Mouse (Mus musculus) myocyte (in vitro differentiated cells): ENCODE results near the gene Zbtb20.

Source experiments
- CEBPB ChIP-seq: IDR thresholded peaks from 2 replicates; pipeline ENCODE4 v1.6.1; 2011; ENCODE audit warnings: mild to moderate bottlenecking, moderate library complexity; ENCODE audit not compliant: poor library complexity, insufficient read depth, severe bottlenecking
- E2F4 ChIP-seq: IDR thresholded peaks from one replicate; pipeline ENCODE4 v1.6.1; 2011; ENCODE audit warnings: mild to moderate bottlenecking, control low read depth, moderate library complexity; ENCODE audit not compliant: insufficient read depth
- MAX ChIP-seq: IDR thresholded peaks from one replicate; pipeline ENCODE4 v1.6.1; 2011; ENCODE audit warnings: low read depth, mild to moderate bottlenecking, control low read depth
- MYOD1 ChIP-seq, 3 experiments: IDR thresholded peaks; one replicate each; pipeline ENCODE4 v1.6.1; 2011; ENCODE audit warnings: control low read depth in 2 of 3, low read depth in 2 of 3, mild to moderate bottlenecking in 2 of 3, moderate library complexity in 1 of 3; ENCODE audit not compliant: insufficient read length in 2 of 3, control insufficient read depth in 1 of 3
- MYOG ChIP-seq, 3 experiments: IDR thresholded peaks; one replicate each; pipeline ENCODE4 v1.6.1; 2011; ENCODE audit warnings: control low read depth in 2 of 3, low read depth in 2 of 3, mild to moderate bottlenecking in 2 of 3; ENCODE audit not compliant: insufficient read length in 2 of 3, control insufficient read depth in 1 of 3, insufficient read depth in 1 of 3
- POLR2A ChIP-seq: IDR thresholded peaks from one replicate; pipeline ENCODE4 v1.6.1; 2011; ENCODE audit warnings: low read depth, mild to moderate bottlenecking, control low read depth, moderate library complexity; ENCODE audit not compliant: insufficient read length
- POLR2AphosphoS2 ChIP-seq: IDR thresholded peaks from one replicate; pipeline ENCODE4 v1.6.1; 2011; ENCODE audit warnings: low read depth, control low read depth; ENCODE audit not compliant: insufficient read length
- SRF ChIP-seq: IDR thresholded peaks from one replicate; pipeline ENCODE4 v1.6.1; 2011; ENCODE audit warnings: low read depth; ENCODE audit not compliant: control insufficient read depth, insufficient read length
- TCF12 ChIP-seq: IDR thresholded peaks from one replicate; pipeline ENCODE4 v1.6.1; 2011; ENCODE audit warnings: mild to moderate bottlenecking, control low read depth; ENCODE audit not compliant: poor library complexity, insufficient read depth, severe bottlenecking
- USF1 ChIP-seq: IDR thresholded peaks from one replicate; pipeline ENCODE4 v1.6.1; 2011; ENCODE audit warnings: low read depth, mild to moderate bottlenecking, control low read depth, moderate library complexity

DNA sequence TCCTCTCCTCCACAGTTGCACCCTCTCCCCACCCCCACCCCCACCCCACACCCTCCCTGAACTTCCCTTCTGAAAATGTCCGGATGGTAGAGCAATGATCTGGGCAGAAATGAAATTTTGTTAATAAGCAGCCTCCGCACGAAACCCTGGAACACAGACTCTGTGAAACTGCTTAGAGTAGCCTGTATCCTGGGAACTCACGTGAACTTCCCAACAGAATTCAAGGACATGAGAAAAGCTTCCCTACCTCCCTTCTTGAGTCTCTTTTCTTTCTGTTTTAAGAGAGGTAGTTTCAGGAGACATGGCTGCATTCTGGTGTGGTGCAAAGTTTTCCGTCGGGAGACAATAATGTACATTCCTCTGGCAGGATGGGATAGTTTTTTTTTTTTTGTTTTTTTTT is 487.6 kb downstream of the Zbtb20 start:
- TF ChIP-seq POLR2A (no peak), TCF12 (no peak), E2F4 (no peak), USF1 (no peak), CEBPB (no peak), POLR2AphosphoS2 (no peak), MAX (no peak), SRF (no peak), MYOG (IDR thresholded peaks at IDR 0.05; ENCODE audit: control insufficient read depth in 1 of 3, insufficient read depth in 1 of 3, insufficient read length in 2 of 3, low read depth in 2 of 3) (no peak), MYOD1 (IDR thresholded peaks at IDR 0.05; ENCODE audit: control insufficient read depth in 1 of 3, insufficient read length in 2 of 3, low read depth in 2 of 3) (no peak)
